Mouse (Mus musculus) central nervous system, embryonic 11.5 days (tissue): ENCODE measurements around the gene Nuak2. TPM values are rescaled to one million over a fixed set of nuclear protein-coding genes. Genes with fewer than 3 reads are reported as not detected.

Experiments used
- polyA plus RNA-seq: library from polyadenylated mRNA; depleted of rRNA; stranded (reverse); fragments of >200 nt; gene quantifications from 2 replicates; pipeline ENCODE4 v1.2.3, GENCODE M21; 2012; rRNA removed

Nuak2 gene
- polyA plus RNA-seq: 26.8 and 52.5 TPM in 2 replicates

DNA sequence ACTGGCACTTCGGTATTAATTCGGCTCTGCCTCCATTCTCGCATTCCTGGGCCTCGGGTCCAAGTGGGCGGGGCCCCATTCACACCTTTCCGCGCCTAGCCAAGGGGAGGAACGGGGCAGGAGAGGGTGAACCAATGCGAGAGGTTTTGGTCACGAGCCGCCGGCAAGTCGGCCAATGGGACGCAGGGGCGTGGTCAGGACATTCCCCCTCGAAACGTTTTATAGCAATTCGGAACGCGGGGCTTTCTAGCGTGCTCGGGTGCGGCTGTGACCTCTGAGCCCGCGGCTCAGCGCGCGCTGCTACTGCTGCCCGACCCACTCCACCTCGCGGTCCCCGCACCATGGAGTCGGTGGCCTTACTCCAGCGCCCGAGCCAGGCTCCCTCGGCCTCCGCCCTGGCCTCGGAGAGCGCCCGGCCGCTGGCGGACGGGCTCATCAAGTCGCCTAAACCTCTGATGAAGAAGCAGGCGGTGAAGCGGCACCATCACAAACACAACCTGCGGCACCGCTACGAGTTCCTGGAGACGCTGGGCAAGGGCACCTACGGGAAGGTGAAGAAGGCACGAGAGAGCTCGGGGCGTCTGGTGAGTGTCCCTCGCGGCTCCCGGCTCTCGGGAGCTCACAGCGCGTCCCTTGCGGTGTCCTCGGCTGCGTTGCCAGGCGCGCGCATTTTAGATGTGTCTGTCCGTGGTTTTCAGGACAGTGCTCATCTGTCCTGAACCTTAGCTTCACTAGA lies at the start of gene Nuak2:
Gene Nuak2 (plus strand): TSS at position 238 of the 736 bp plus-strand sequence.

DNA sequence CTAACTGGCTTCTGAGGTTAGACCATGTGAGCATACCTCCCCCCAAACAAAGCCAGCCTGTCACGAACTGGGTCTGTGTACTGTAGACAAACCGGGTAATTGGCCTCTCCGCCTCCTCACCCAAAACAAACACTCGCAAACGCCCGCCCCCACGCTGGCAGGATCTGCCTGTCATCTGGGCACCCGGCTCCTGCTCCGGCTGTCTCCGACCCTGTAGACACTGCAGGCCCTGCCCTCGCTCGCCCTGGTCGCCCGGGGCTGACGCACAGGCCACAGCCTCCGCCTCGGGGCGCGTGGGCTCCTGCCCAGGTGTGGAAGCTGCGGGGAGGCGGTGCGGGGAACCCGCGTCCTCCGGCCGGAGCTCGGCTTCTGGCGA lies 17.5 kb upstream of the Nuak2 start, which contains the start of gene Klhdc8a:
Gene Klhdc8a (plus strand): TSS at position 202 of the 376 bp plus-strand sequence.

Other genes starting within 250 kb of the Nuak2 start
- gene Mfsd4a, start 248.1 kb upstream of the Nuak2 start, polyA plus RNA-seq: 0.07 and 0.48 TPM in 2 replicates
- gene Cdk18, start 176.4 kb upstream of the Nuak2 start, polyA plus RNA-seq: 0.61 and 3.6 TPM in 2 replicates
- 15.5 and 40.5 TPM in 2 replicates for gene Lemd1, start 124.7 kb upstream of the Nuak2 start, polyA plus RNA-seq
- gene AC124108.1, start 124.7 kb upstream of the Nuak2 start, polyA plus RNA-seq: 14.4 and 16.0 TPM in 2 replicates
- gene Gm10188, start 86.4 kb upstream of the Nuak2 start, polyA plus RNA-seq: not detected in 2 replicates
- 2.1 and 2.4 TPM in 2 replicates for gene Klhdc8a, start 17.5 kb upstream of the Nuak2 start, polyA plus RNA-seq
- 27.5 and 31.1 TPM in 2 replicates for gene Tmcc2, start 75.2 kb downstream of the Nuak2 start, polyA plus RNA-seq
- gene Dstyk, start 101.4 kb downstream of the Nuak2 start, polyA plus RNA-seq: 11.1 and 14.5 TPM in 2 replicates
- 52.3 and 58.3 TPM in 2 replicates for gene Rbbp5, start 161.2 kb downstream of the Nuak2 start, polyA plus RNA-seq
- gene Tmem81, start 190.1 kb downstream of the Nuak2 start, polyA plus RNA-seq: 2.8 and 2.9 TPM in 2 replicates
- gene Cntn2, start 227.1 kb downstream of the Nuak2 start, polyA plus RNA-seq: 41.9 and 47.4 TPM in 2 replicates